Mouse (Mus musculus) cortical plate, adult 2 months (tissue): ENCODE data around the gene Tbx3.

Source experiments
- CTCF ChIP-seq: fragments of 200-500 bp; IDR thresholded peaks from 2 replicates; pipeline ENCODE4 v1.5.1; 2011; ENCODE audit warnings: mild to moderate bottlenecking, control low read depth, low read length; ENCODE audit not compliant: insufficient read depth; ENCODE audit errors: extremely low read depth
- POLR2A ChIP-seq: fragments of 200-500 bp; IDR thresholded peaks from 2 replicates; pipeline ENCODE4 v1.6.1; 2011; ENCODE audit warnings: mild to moderate bottlenecking, low read length, control low read depth; ENCODE audit not compliant: insufficient read depth; ENCODE audit errors: extremely low read depth

DNA sequence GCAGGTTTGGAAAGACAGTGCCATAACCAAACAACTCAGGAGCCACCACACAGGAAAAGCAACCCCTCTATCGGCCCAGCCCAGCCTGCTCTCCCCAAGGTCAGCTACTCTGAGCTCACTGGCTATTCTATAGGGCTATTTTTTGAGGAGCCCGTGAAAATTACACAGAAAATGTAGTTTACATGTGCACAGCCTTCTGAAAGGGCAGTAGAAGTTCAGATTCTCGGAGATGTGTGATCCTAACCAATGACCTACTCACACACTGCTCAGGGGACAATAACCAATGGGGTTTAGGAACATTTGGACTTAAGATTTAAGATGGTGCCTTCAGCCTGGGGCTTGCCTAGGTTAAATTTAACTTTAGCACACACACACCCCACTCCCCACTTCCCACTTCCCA, 19.0 kb downstream of the Tbx3 start:
- TF ChIP-seq CTCF (no peak), POLR2A (no peak)
